Mouse (Mus musculus): Measurements from ENCODE around the gene Gm28363.
"Not testable (repeated sequence)": the region's sequence is repeated elsewhere in the genome, so short reads cannot be mapped to it uniquely, and the experiment has no call there.

Gm28363 gene

DNA sequence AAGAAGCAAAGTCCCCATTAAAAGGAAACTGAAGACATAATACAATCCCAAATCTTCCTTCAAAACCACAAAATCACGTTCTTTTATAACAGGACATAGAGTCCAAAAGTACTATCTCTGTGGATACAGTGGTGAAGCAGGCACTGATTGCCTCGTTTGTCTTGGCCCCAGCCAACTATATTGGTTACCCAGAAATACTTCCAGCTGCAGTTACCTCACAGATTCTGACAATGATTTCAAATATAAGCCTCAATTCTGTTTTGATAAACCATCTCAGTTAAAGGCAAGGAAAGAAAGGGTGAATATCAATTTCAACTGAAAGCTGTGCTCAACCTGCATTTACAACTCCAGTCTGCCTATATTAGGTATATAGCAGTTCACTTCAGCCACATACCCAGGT, at the start of gene Gm28363:
Gene Gm28363, plus strand, starts transcription at position 301 of the 400 bp plus-strand sequence.
- not testable (repeated sequence) for DNase-seq (ENCODE audit: low read depth, low spot score)

DNA sequence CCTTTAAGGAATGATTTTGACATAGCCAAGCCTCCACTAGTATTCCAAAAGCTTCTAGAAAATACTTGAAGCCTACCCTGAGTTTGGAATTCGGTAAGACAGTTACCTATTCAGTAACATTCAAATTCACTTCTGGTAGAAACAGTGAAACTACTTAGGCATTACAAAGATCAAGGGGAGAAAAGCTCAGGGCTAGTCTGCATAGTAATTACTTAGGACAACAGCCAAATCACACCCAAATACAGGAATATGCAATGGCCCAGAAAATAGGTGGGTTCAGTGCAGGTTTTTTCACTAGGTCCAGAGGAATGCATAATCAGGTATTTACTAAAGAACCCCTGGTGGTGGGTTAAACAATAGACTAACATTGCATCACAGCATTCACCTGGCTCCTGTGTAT, 46.7 kb upstream of the Gm28363 start:
- DNase-seq (ENCODE audit: low read depth, low spot score), result not testable (repeated sequence)
